8 mouse cellular contexts compared by ENCODE assay signal in genomic region chr14:54553454-54553974, GRCm38 (mm10). TPM values are rescaled to one million over a fixed set of nuclear protein-coding genes. Genes with fewer than 3 reads are reported as not detected.
DNase-seq lines count a peak whose midpoint lies in the region; ATAC-seq and TF ChIP-seq lines count a peak whose summit lies in the region.

No protein-coding gene starts in this region.

- WGBS in midbrain, postnatal 0 days, result 2% methylated on average over 21 of the region's 21 CpGs

- no peak for DNase-seq in gastrocnemius, adult 2 months
- no peak for DNase-seq in gastrocnemius, adult 18-20 months (ENCODE audit: low spot score)
- no peak for DNase-seq in ES-E14 (ENCODE audit: low read depth, low spot score)
- peak; percentile 38 for DNase-seq in fibroblast of lung, adult 2 months (ENCODE audit: low read depth)
- DNase-seq in kidney, postnatal 10 days, result peak; percentile 58
- DNase-seq in midbrain, postnatal 0 days (ENCODE audit: low spot score), result peak; percentile 43
- DNase-seq in urinary bladder, postnatal 14 days (ENCODE audit: low spot score), result no peak
- DNase-seq in left cerebral cortex, adult 9 months (ENCODE audit: low spot score in 2 of 2), result no peak

- ATAC-seq in midbrain, postnatal 0 days (ENCODE audit: low FRiP score), result no peak

- peak overlapping the region; percentile 83 for H3K9ac ChIP-seq in ES-E14 (ENCODE audit: insufficient read depth, low read depth, low read length, poor library complexity, severe bottlenecking)
- H3K9ac ChIP-seq in midbrain, postnatal 0 days (replicated peaks; ENCODE audit: low read length, poor library complexity, severe bottlenecking), result peak overlapping the region; percentile 64

- intact Hi-C loops in gastrocnemius, adult 2 months (cut with DNase I), result no loop called here

- in situ Hi-C loops in ES-E14 (cut with MboI; ENCODE audit: low sequenced_read_pairs in 2 of 2, unreplicated experiment in 2 of 2), result no loop called here

- no peak for TF ChIP-seq CTCF in gastrocnemius, adult 2 months (IDR thresholded peaks at IDR 0.05)
- no peak for TF ChIP-seq CTCF in midbrain, postnatal 0 days (IDR thresholded peaks at IDR 0.05)

- H3K4me1 ChIP-seq in ES-E14 (ENCODE audit: control insufficient read depth in 2 of 2, insufficient read depth in 2 of 2, low read length in 2 of 2, poor library complexity in 1 of 2), result no peaks in the 10 kb centered on the region
- no peaks in the 10 kb centered on the region for H3K4me1 ChIP-seq in midbrain, postnatal 0 days (ENCODE audit: insufficient read depth, low read length)

- H3K36me3 ChIP-seq in ES-E14 (ENCODE audit: control insufficient read depth, insufficient read depth, low read length, poor library complexity, severe bottlenecking), result peaks cover 34% of the 10 kb centered on the region
- H3K36me3 ChIP-seq in midbrain, postnatal 0 days (ENCODE audit: insufficient read depth, low read length), result 0 out of 2 replicates have a peak, but pooled peaks cover 3% of the 10 kb centered on the region

- H3K4me3 ChIP-seq in gastrocnemius, adult 2 months, result peak overlapping the region; percentile 72
- H3K4me3 ChIP-seq in ES-E14 (ENCODE audit: insufficient read depth in 1 of 2, low read depth in 1 of 2, low read length in 2 of 2, poor library complexity in 1 of 2, severe bottlenecking in 1 of 2), result peak overlapping the region; percentile 73 to 84
- H3K4me3 ChIP-seq in midbrain, postnatal 0 days (ENCODE audit: low read depth, low read length), result peak overlapping the region; percentile 62

- peak overlapping the region; percentile 85 for H3K4me2 ChIP-seq in midbrain, postnatal 0 days (ENCODE audit: low read depth, low read length, poor library complexity, severe bottlenecking)

- no peaks in the 10 kb centered on the region for H3K27me3 ChIP-seq in midbrain, postnatal 0 days (ENCODE audit: insufficient read depth, low read length)

- H3K9me3 ChIP-seq in ES-E14 (ENCODE audit: control insufficient read depth, insufficient read depth, low read depth, low read length), result peaks cover 22% of the 10 kb centered on the region
- H3K9me3 ChIP-seq in midbrain, postnatal 0 days (ENCODE audit: low read length), result no peaks in the 10 kb centered on the region

- H3K27ac ChIP-seq in gastrocnemius, adult 2 months, result peak overlapping the region; percentile 87
- H3K27ac ChIP-seq in ES-E14 (ENCODE audit: insufficient read depth, low read depth, low read length, poor library complexity, severe bottlenecking), result peak overlapping the region; percentile 64
- peak overlapping the region; percentile 63 for H3K27ac ChIP-seq in midbrain, postnatal 0 days (ENCODE audit: low read depth, low read length)

TF ChIP-seq in ES-E14, 5 proteins besides CTCF, POLR2A, EP300 and RAD21:
- no peak for TF ChIP-seq MAFK (IDR thresholded peaks at IDR 0.05; ENCODE audit: insufficient read depth, low read depth, low read length)
- no peak for TF ChIP-seq ZNF384 (IDR thresholded peaks at IDR 0.05; ENCODE audit: low read depth, low read length)
- no peak for TF ChIP-seq CHD2 (IDR thresholded peaks at IDR 0.05; ENCODE audit: low read depth, low read length)
- TF ChIP-seq ZC3H11A (IDR thresholded peaks at IDR 0.05; ENCODE audit: borderline replicate concordance, low read depth, low read length), result no peak
- no peak for TF ChIP-seq HCFC1 (IDR thresholded peaks at IDR 0.05; ENCODE audit: borderline replicate concordance, insufficient read depth, low read length)
TF ChIP-seq in ES-E14: peak in this region for 0.

RNA-seq across cellular contexts. Expression of gene Haus4, which starts 0.9 kb away (rescaled TPM):
- total RNA-seq in gastrocnemius, adult 2 months (2021), result 1 to 10 TPM; 3.1 to 3.3 TPM
- 1 to 10 TPM; 2.5 to 3.0 TPM for total RNA-seq in gastrocnemius, adult 18-20 months (2021)
- total RNA-seq in ES-E14 (2012; rRNA removed), result 24.5 and 40.3 TPM in 2 replicates
- 13.3 and 13.7 TPM in 2 replicates for total RNA-seq in midbrain, postnatal 0 days (2014; rRNA removed)
- 13.2 and 14.3 TPM in 2 replicates for polyA plus RNA-seq in midbrain, postnatal 0 days (2015; fragmentation: Nextera tagmentation; extraction: Ambion mirVana)

RNA-seq across cellular contexts. Expression of gene Ajuba, which starts 23.8 kb away (rescaled TPM):
- total RNA-seq in gastrocnemius, adult 2 months (2021), result 1 to 10 TPM; 1.4 to 1.8 TPM
- total RNA-seq in gastrocnemius, adult 18-20 months (2021), result 1 to 10 TPM in 1 of 2 experiments, under 1 TPM in 1; 0.91 to 1.6 TPM
- 65.1 and 94.1 TPM in 2 replicates for total RNA-seq in ES-E14 (2012; rRNA removed)
- total RNA-seq in midbrain, postnatal 0 days (2014; rRNA removed), result 8.1 and 8.2 TPM in 2 replicates
- polyA plus RNA-seq in midbrain, postnatal 0 days (2015; fragmentation: Nextera tagmentation; extraction: Ambion mirVana), result 3.5 and 3.9 TPM in 2 replicates

RNA-seq across cellular contexts. Expression of gene Prmt5, which starts 36.2 kb away (rescaled TPM):
- 10 to 100 TPM; 32.5 to 34.6 TPM for total RNA-seq in gastrocnemius, adult 2 months (2021)
- total RNA-seq in gastrocnemius, adult 18-20 months (2021), result 10 to 100 TPM; 29.6 to 32.1 TPM
- 71.4 and 96.2 TPM in 2 replicates for total RNA-seq in ES-E14 (2012; rRNA removed)
- total RNA-seq in midbrain, postnatal 0 days (2014; rRNA removed), result 79.6 and 92.9 TPM in 2 replicates
- polyA plus RNA-seq in midbrain, postnatal 0 days (2015; fragmentation: Nextera tagmentation; extraction: Ambion mirVana), result 83.4 and 85.2 TPM in 2 replicates

RNA-seq across cellular contexts. Expression of gene 4931414P19Rik, which starts 52.3 kb away (rescaled TPM):
- 1 to 10 TPM; 2.2 to 4.0 TPM for total RNA-seq in gastrocnemius, adult 2 months (2021)
- 1 to 10 TPM; 2.6 to 3.9 TPM for total RNA-seq in gastrocnemius, adult 18-20 months (2021)
- total RNA-seq in ES-E14 (2012; rRNA removed), result 4.8 and 6.4 TPM in 2 replicates
- total RNA-seq in midbrain, postnatal 0 days (2014; rRNA removed), result 4.6 and 8.7 TPM in 2 replicates
- 2.2 and 2.8 TPM in 2 replicates for polyA plus RNA-seq in midbrain, postnatal 0 days (2015; fragmentation: Nextera tagmentation; extraction: Ambion mirVana)

Comparison
In these comparisons a context has a peak if more than half of its experiments do, and no peak if none do; other contexts are left out.
1. DNase-seq: peak in fibroblast of lung, adult 2 months (single experiment), kidney, postnatal 10 days (single experiment) and midbrain, postnatal 0 days (single experiment); none in gastrocnemius, adult 2 months (single experiment), gastrocnemius, adult 18-20 months (single experiment), ES-E14 (single experiment), urinary bladder, postnatal 14 days (single experiment) and left cerebral cortex, adult 9 months (0 of 2).
2. Peak in every context shown above with its lines, with median percentiles within 50 percentile points of each other: H3K27ac ChIP-seq and H3K4me3 ChIP-seq.